Mouse (Mus musculus) layer of hippocampus, adult 2 months (tissue): Measurements from ENCODE around the gene Mip. TPM values are rescaled to one million over a fixed set of nuclear protein-coding genes. Genes with fewer than 3 reads are reported as not detected.
A peak's percentile ranks its signal among the peaks of the same experiment; 100 is the strongest.

Source experiments
- DNase-seq, 2 experiments: peaks; one replicate each; pipeline ENCODE4 v3.0.0; 2022; ENCODE audit warnings: low spot score in 2 of 2
- H3K27ac ChIP-seq: fragments of 200-600 bp; 2 replicates; pipeline ENCODE4 v1.8.1; 2022
- H3K4me3 ChIP-seq: fragments of 200-600 bp; 2 replicates; pipeline ENCODE4 v1.8.1; 2022; ENCODE audit warnings: mild to moderate bottlenecking
- CTCF ChIP-seq: fragments of 200-600 bp; conservative IDR thresholded peaks from 2 replicates; pipeline ENCODE4 v1.8.1; 2022; ENCODE audit warnings: antibody characterized with exemption, mild to moderate bottlenecking, moderate library complexity
- total RNA-seq, 2 experiments: library from RNA; stranded (reverse); gene quantifications; 2 replicates each; pipeline ENCODE4 v1.2.3; 2021

Mip gene
- total RNA-seq, 2 experiments from 2014 or later, result not detected

DNA sequence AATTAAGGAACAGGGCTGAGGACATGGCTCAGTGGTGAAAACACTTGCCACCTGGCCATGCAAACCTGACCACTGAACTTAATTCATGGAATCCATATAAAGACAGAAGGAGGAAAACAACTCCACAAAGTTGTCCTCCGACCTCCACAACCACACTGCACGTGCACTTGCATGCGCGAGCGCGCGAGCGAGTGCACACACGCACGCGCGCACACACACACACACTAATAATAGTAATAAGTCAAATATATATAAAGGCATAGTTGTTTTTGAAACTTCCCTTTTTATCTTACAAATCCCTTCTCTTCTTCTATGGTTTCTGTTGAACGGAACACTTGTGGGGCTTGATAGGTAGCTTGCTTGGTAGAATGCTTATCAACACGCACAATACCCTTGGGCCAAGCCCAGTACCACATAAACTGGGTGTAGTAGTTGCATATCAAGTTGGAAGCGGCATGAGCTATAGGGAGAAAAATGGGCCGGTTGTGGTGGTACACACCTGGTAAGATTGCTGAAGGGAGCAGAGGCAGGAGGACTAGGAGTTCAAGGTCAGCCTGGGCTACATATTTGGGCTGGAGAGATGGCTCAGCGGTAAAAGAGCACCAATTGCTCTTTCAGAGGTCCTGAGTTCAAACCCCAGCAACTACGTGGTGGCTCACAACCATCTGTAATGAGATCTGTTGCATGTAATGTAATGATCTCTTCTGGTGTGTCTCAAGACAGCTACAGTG, 7.1 kb upstream of the Mip start:
- Histone ChIP-seq H3K4me3 (no peak overlapping the region), H3K27ac (no peak overlapping the region)
- TF ChIP-seq CTCF, result no peak
- no peak for DNase-seq

DNA sequence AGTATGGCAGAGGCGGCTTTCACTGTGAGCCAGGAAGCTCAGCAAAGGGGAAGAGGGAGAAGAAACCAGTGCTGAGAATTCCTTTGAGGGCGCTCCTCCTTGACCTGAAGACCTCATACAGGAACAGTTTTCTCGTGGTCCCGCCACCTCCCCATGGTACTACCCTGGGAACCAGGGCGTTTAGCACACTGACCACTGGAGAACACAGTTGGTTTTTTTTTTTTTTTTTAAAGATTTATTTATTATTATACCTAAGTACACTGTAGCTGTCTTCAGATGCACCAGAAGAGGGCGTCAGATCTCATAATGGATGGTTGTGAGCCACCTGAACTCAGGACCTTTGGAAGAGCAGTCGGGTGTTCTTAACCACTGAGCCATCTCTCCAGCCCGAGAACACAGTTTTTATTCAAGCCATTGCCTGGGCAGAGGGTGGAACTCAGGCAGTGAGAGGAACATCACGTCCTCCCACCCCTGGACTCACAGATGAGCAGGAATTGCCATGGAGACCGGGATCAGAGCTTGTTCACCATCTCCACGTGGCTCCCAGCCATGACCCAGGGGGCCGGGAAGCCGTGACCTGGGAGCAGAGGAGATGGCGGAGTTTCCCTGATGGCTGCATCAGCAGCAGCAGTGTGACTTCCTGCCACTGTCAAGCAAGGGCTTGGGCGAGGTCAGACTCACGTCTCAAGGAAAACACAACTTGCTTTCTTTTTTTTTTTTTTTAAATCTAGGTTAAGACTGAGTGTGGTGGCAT, 3.9 kb upstream of the Mip start:
- Histone ChIP-seq H3K27ac (no peak overlapping the region), H3K4me3 (no peak overlapping the region)
- no peak for DNase-seq
- no peak; the same call in 1 of the 2 replicates for TF ChIP-seq CTCF

GRCm38 (mm10) chr10:128225064-128225463, 574 bp upstream of the Mip start:
- no peak overlapping the region for H3K27ac ChIP-seq
- H3K4me3 ChIP-seq, result no peak overlapping the region
- no peak for TF ChIP-seq CTCF
- no peak for DNase-seq

DNA sequence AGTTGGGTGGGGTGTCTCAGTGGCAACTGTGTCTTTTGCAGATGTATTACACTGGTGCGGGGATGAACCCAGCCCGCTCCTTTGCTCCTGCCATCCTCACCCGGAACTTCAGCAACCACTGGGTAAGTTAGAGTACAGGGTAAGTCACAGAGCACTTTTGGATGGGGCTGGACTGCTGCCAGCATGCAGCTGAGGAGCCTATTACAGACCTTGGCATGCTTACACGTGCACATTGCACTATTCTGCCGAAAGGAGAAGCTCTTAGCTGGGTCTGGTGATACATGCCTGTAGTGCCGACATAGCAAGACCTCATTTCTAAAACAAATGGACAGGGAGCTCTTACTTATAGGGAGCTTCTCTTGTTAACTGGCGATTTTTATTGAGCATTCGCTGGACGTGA, 2.0 kb downstream of the Mip start:
- no peak overlapping the region for H3K4me3 ChIP-seq
- TF ChIP-seq CTCF, result no peak
- DNase-seq, result no peak
- no peak overlapping the region for H3K27ac ChIP-seq

- no peak for TF ChIP-seq CTCF
- no peak for DNase-seq
- H3K27ac ChIP-seq, result no peak overlapping the region
- no peak overlapping the region for H3K4me3 ChIP-seq
Measured at GRCm38 (mm10) chr10:128228009-128228408, 2.4 kb downstream of the Mip start.

DNA sequence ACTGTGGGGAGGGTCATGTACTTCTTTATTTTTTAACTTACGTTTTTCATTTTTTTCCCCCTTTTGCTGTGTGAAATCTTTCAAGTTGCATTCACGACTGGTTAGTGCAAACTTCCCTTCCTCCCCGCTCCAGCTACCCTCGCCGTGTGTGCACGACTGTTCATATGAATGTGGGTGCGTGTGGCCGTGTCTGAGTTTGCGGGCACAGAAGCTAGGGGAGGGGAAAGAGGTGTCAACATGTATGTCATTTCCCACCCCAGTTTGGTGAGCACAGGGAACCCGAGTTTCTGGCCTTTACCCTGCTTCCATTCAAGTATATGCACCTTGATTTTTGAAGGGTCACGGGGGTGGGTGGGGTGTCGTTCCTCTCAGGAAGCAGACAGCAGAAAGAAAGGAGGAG, 4.9 kb downstream of the Mip start:
- TF ChIP-seq CTCF, result no peak
- Histone ChIP-seq H3K4me3 (no peak overlapping the region), H3K27ac (no peak overlapping the region)
- DNase-seq, result no peak

DNA sequence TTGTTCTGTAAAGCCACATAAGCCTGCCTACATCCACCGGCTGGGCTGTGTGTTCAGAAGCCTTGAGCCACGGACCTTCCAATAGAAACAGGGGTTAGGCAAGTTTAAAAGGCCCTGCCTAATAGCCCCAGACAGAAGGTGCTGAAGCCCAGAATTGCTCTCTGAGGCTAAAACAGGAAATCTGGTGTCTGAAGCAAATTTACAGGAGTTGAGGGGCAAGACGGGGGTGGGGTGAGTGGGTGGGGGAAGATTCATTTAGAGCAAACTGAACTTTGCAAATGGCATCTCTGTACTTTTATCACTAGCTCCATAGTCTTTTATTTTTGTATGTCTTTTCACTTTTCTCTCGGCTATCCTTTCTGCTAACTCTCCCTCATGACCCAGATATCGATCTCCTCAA, 5.5 kb downstream of the Mip start:
- no peak for DNase-seq
- no peak for TF ChIP-seq CTCF
- H3K27ac ChIP-seq, result peak overlapping the region; percentile 92
- peak overlapping the region; percentile 85 for H3K4me3 ChIP-seq

GRCm38 (mm10) chr10:128231697-128232419, 6.2 kb downstream of the Mip start, which contains the start of gene Timeless:
Timeless (plus strand) TSS chr10:128232065.
- Histone ChIP-seq H3K27ac (peak within 1 kb of the TSS; percentile 92), H3K4me3 (peak within 1 kb of the TSS; percentile 85)
- TF ChIP-seq CTCF, result no peak
- DNase-seq, result peak; percentile 73 to 83

- DNase-seq, result peak; percentile 65 to 66
- TF ChIP-seq CTCF, result peak; percentile 89
- peak overlapping the region; percentile 92 for H3K27ac ChIP-seq
- H3K4me3 ChIP-seq, result peak overlapping the region; percentile 85
Measured at GRCm38 (mm10) chr10:128232420-128232985, 6.9 kb downstream of the Mip start.

DNA sequence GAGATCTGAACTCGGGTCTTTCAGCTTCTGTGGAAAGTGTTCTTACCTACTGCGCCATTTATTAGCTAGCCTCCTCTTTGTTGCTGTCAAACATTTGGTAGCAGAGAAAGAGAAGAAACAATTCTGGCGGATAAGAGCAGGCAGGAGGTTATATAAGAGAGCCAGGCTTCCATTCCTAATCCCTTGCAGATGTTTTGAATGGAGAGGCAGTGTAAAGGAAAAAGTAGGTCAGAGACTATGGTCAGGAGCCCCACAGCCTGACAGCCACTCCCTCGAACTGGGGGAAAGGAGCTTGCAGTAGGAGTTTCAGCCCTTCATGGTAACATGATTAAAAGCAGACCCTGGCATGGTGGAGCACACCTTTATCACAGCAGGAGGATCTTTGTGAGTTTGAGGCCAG, 10.7 kb downstream of the Mip start:
- H3K4me3 ChIP-seq, result no peak overlapping the region
- no peak overlapping the region for H3K27ac ChIP-seq
- no peak for DNase-seq
- no peak for TF ChIP-seq CTCF

DNA sequence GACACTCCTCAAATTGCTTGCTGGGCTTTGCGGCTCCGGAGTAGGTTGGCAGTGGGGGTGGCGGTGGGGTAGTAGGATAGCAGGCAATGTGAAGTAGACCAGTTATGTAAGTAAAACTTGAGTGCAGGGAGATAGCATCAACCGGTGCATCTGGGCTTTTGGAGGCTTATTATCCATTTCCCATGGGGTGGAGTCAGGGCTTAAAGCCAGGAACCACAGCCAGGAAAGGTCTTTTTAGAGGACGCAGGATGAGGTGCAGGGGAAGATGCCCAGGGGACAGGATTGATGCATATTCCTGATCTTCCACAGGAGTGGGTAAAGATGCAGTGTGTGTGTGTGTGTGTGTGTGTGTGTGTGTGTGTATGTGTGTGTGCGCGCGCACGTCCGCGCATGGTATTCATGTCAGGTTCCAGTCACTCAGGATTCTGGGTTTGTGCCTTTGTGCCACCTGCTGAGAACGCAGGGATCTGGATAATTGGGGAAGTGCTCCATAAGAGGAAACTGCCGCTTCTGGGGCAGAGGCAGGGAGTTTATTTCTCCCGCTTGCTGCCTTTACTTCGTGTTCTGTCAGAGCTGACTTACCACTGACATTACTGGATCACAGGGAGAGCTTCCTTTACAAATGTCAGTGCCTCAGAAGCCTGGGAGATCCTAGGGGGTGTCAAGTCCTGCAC, 12.3 kb downstream of the Mip start:
- TF ChIP-seq CTCF, result no peak
- peak in 1 of 2 experiments; percentile 3 for DNase-seq
- Histone ChIP-seq H3K4me3 (no peak overlapping the region), H3K27ac (no peak overlapping the region)

DNA sequence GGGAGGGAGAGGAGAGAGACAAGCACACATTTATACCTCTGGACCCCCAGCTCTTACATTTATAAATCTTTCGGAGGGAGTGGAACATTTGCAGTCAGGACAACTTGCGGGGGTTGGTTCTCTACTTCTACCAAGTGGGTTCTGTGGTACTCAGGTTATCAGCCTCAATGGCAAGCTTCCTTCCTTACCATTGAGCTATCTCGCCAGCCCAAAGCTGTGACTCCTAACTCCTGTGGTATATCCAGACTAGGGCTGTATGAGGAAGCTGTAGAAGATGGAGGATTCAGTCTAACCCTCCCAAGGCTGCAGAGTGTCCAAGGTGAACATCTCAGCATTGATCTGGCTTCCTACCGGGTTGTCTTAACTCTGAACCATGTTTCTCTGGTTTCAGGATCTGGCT, 13.5 kb downstream of the Mip start:
- H3K27ac ChIP-seq, result no peak overlapping the region
- no peak for DNase-seq
- TF ChIP-seq CTCF, result no peak
- H3K4me3 ChIP-seq, result no peak overlapping the region
